Mouse (Mus musculus) erythroblast, embryonic 14.5 days (primary cell): ENCODE measurements around the gene Syne1. TPM values are rescaled to one million over a fixed set of nuclear protein-coding genes. Genes with fewer than 3 reads are reported as not detected.

ENCODE experiments used
- H3K27me3 ChIP-seq: 2 replicates; pipeline ENCODE4 v1.6.1; 2012; ENCODE audit warnings: inconsistent platforms; ENCODE audit not compliant: control insufficient read depth
- H3K36me3 ChIP-seq: 2 replicates; pipeline ENCODE4 v1.6.1; 2012; ENCODE audit warnings: mild to moderate bottlenecking, inconsistent platforms; ENCODE audit not compliant: control insufficient read depth
- H3K4me1 ChIP-seq: 2 replicates; pipeline ENCODE4 v1.6.1; 2012; ENCODE audit warnings: inconsistent platforms; ENCODE audit not compliant: control insufficient read depth
- H3K4me3 ChIP-seq: replicated peaks from 2 replicates; pipeline ENCODE3; 2012; ENCODE audit warnings: moderate library complexity, mild to moderate bottlenecking, inconsistent platforms
- H3K9me3 ChIP-seq: 2 replicates; pipeline ENCODE4 v1.6.1; 2012; ENCODE audit warnings: low read length, inconsistent platforms, mixed read lengths; ENCODE audit not compliant: control insufficient read depth
- GATA1 ChIP-seq: IDR thresholded peaks from 2 replicates; pipeline ENCODE4 v1.6.1; 2012; ENCODE audit warnings: low read length, inconsistent platforms, mixed read lengths
- TAL1 ChIP-seq: IDR thresholded peaks from 3 replicates; pipeline ENCODE4 v1.6.1; 2012; ENCODE audit warnings: low read length, inconsistent platforms, mixed read lengths
- polyA plus RNA-seq: library from polyadenylated mRNA; stranded (reverse); fragments of >175 nt; gene quantifications from 2 replicates; pipeline ENCODE4 v1.2.3, GENCODE M21; 2012

Gene Syne1
- polyA plus RNA-seq, 1 experiment = 0.19 TPM

- Histone ChIP-seq H3K4me1 (no peaks in the 10 kb centered on the region), H3K9me3 (no peaks in the 10 kb centered on the region), H3K36me3 (peaks cover 26% of the 10 kb centered on the region), H3K4me3 (no peak overlapping the region), H3K27me3 (no peaks in the 10 kb centered on the region)
- no peak for TF ChIP-seq TAL1
- no peak for TF ChIP-seq GATA1
Measured at GRCm38 (mm10) chr10:5141471-5141870, 409.8 kb downstream of the Syne1 start.

DNA sequence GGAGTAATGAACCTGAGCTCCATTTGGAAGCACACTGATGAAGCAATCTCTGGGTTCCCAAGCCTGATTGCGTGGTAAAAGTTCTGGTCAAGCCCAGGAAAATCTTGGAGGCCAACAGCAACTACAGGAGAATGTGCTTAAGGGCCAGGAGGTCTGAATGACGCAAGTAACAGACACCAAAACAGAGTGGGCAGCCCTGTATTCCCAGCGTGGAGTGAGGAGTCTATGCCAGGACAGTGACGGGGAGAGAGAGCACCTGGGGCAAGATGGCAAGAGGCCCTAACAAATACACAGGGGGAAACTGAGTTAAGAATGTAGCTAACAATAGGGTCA, 411.4 kb downstream of the Syne1 start:
- Histone ChIP-seq H3K36me3 (peaks cover 23% of the 10 kb centered on the region), H3K4me1 (no peaks in the 10 kb centered on the region), H3K9me3 (no peaks in the 10 kb centered on the region), H3K4me3 (no peak overlapping the region), H3K27me3 (no peaks in the 10 kb centered on the region)
- no peak for TF ChIP-seq TAL1
- no peak for TF ChIP-seq GATA1

- TF ChIP-seq TAL1 = no peak
- no peak for TF ChIP-seq GATA1
- Histone ChIP-seq H3K36me3 (peaks cover 23% of the 10 kb centered on the region), H3K4me3 (no peak overlapping the region), H3K4me1 (no peaks in the 10 kb centered on the region), H3K9me3 (no peaks in the 10 kb centered on the region), H3K27me3 (no peaks in the 10 kb centered on the region)
Measured at GRCm38 (mm10) chr10:5139246-5139931, 411.9 kb downstream of the Syne1 start.

DNA sequence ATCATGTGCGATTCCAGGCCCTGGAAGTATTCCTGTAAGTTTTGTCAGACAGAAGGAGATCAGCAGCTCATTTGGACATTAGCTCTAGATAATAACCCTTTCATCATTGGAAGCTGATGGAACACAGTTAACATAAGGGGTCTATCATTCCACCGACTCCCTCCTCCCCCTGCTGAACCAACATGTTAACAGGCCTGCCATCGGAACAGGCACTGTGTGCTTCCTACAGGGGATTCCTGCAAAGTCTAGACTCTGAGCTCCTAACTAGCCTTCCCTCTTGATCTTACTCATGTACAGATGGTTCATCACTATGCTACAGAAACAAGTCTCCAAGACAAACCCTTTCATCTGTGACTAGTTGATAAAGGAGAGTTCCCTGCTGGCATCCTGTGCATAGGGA, 419.2 kb downstream of the Syne1 start:
- Histone ChIP-seq H3K4me1 (no peaks in the 10 kb centered on the region), H3K9me3 (no peaks in the 10 kb centered on the region), H3K27me3 (no peaks in the 10 kb centered on the region), H3K36me3 (peaks cover 1% of the 10 kb centered on the region), H3K4me3 (no peak overlapping the region)
- TF ChIP-seq TAL1 (no peak), GATA1 (no peak)

- no peak overlapping the region for H3K4me3 ChIP-seq
- TF ChIP-seq GATA1 (no peak), TAL1 (no peak)
- no peaks in the 10 kb centered on the region for H3K9me3 ChIP-seq
- no peaks in the 10 kb centered on the region for H3K27me3 ChIP-seq
- peaks cover 10% of the 10 kb centered on the region for H3K36me3 ChIP-seq
- no peaks in the 10 kb centered on the region for H3K4me1 ChIP-seq
Measured at GRCm38 (mm10) chr10:5130495-5130894, 420.8 kb downstream of the Syne1 start.

DNA sequence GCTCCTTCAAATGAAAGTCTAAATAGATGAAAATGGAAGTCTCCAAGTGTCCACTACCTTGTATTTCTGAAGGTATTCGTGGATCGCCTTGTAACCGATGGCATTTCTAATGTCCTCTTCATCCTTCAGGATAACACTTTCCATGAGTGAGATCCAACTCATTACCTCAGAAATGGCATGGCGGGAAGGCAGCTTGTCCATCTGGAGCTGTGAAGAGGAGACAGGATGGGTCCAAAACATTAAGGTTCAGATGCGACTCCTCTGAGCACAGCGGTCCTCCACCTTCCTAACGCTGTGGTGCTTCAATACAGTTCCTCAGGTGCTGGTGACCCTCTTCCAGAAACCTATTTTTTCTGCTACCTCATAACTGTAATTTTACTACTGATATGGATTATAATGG, 426.5 kb downstream of the Syne1 start:
- H3K9me3 ChIP-seq = no peaks in the 10 kb centered on the region
- no peaks in the 10 kb centered on the region for H3K4me1 ChIP-seq
- H3K4me3 ChIP-seq = no peak overlapping the region
- H3K27me3 ChIP-seq = no peaks in the 10 kb centered on the region
- peaks cover 23% of the 10 kb centered on the region for H3K36me3 ChIP-seq
- no peak for TF ChIP-seq TAL1
- TF ChIP-seq GATA1 = no peak

DNA sequence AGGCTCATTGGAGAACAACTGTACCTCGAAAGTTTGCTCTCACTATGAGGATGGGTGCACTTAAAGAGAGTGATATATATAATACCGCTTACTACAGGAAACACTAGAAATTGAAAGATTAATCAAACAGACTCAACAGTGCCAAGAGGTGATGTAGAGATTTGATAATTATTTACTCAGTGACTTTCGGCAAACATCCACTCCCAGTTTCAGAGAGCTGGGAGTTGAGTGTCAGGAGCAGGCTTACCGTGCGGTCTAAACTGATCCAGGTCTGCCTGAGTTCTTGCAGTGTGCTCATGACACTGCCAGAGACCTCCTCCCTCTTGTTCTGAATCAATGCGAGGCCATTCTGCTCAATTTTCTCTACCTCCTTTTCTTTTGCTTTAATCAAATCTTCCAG, 434.6 kb downstream of the Syne1 start:
- TF ChIP-seq GATA1 (no peak), TAL1 (no peak)

DNA sequence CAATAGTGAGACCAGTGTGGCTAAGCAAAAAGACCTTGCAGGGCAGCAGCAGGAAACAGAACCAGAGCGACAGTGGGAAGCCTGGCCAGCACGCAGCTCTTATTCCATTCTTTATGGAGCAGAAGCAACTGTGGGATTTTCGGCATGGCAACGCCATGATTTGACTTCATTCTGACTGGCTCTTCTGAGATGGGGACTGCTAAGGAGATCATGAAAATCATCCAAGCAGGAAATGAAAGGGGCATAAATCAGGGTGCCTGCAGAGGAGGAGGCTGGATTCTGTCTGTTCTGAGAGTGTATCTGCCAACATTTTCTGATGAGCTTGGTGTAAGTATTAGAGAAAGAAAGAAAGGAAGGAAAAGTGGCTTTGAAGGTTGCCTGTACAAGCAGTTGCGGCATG, 435.1 kb downstream of the Syne1 start:
- Histone ChIP-seq H3K4me1 (no peaks in the 10 kb centered on the region), H3K36me3 (peaks cover 38% of the 10 kb centered on the region), H3K4me3 (no peak overlapping the region), H3K27me3 (no peaks in the 10 kb centered on the region), H3K9me3 (no peaks in the 10 kb centered on the region)
- TF ChIP-seq TAL1 = no peak
- TF ChIP-seq GATA1 = no peak

More for the DNA sequence above, 434.6 kb downstream of the Syne1 start:
- Histone ChIP-seq H3K27me3 (no peaks in the 10 kb centered on the region), H3K9me3 (no peaks in the 10 kb centered on the region), H3K36me3 (peaks cover 34% of the 10 kb centered on the region), H3K4me1 (no peaks in the 10 kb centered on the region), H3K4me3 (no peak overlapping the region)

DNA sequence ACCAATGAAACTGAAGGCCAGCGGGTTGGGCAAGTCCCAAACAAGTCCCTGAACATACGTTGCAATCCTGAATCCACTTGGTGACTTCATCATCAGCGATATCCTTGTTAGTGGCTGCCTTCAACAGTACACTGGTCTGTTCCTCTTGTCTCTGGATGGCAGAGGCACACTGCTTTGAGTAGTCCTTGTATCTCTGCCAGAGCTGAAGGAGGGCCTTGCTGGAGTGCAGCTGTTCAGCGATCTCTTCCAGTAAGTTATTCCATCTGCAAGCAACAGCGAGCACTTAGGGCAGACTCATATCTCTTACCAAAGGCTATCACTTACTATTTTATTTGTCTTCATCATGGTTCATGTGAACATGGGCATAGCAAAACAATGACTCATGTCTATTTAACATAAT, 440.5 kb downstream of the Syne1 start:
- Histone ChIP-seq H3K9me3 (no peaks in the 10 kb centered on the region), H3K36me3 (peaks cover 66% of the 10 kb centered on the region)

GRCm38 (mm10) chr10:5097754-5098137, 453.5 kb downstream of the Syne1 start:
- Histone ChIP-seq H3K9me3 (no peaks in the 10 kb centered on the region), H3K27me3 (no peaks in the 10 kb centered on the region), H3K36me3 (peaks cover 16% of the 10 kb centered on the region), H3K4me3 (no peak overlapping the region), H3K4me1 (no peaks in the 10 kb centered on the region)
- TF ChIP-seq TAL1 = no peak
- TF ChIP-seq GATA1 = no peak

More for the DNA sequence above, 440.5 kb downstream of the Syne1 start:
- no peaks in the 10 kb centered on the region for H3K27me3 ChIP-seq
- no peak for TF ChIP-seq GATA1
- TF ChIP-seq TAL1 = no peak
- H3K4me1 ChIP-seq = no peaks in the 10 kb centered on the region
- no peak overlapping the region for H3K4me3 ChIP-seq
